Mouse (Mus musculus) mouse trophoblast stem cell (cell line): ENCODE measurements around the gene Cplx2.

Source experiments
- in situ Hi-C, 2 experiments: fragments of 300-500 bp; cut with MseI, MboI; formaldehyde crosslinking; loops; 2 replicates in 1 of 2; 3 replicates in 1 of 2; pipeline ENCODE4 v1.15.1; 2025

Cplx2 gene

DNA sequence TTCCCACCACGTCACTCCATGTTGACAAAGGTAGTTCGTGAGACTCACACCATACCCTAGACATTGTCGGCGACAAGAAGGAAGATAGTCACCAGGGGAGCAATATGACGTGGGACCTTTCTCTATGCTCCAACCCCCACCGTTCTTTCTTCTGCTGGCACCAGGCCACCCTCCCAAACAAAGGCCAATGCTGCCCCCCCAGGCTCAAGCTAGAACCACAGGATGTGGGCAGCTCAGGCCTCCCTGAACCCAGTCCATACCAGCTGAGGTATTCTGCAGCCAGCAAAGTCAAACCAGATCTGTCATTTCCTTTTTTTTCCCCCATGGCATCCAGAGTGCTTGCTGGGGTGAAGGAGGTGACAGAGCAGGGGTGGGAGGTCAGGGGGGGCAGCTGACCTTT lies 3.4 kb upstream of the Cplx2 start:
- in situ Hi-C loops, result no loop called here

DNA sequence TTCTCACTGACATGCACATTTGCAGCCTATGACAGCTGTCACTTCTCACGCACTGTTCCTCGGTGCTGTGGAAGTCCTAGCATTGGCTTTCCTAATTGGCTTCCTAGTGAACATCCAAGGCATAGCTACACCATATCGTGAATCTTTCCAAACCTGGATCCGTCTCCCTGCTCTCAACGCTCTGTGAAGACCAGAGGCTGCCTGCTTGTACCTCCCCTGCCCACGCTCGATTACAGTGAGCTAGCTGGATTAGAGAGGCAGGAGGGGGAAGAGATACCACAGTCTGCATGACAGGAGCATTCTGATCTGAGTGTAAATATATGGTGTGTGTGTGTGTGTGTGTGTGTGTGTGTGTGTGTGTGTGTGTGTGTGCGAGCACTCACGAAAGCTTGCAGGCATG lies 3.0 kb upstream of the Cplx2 start:
- in situ Hi-C loops, result no loop called here

DNA sequence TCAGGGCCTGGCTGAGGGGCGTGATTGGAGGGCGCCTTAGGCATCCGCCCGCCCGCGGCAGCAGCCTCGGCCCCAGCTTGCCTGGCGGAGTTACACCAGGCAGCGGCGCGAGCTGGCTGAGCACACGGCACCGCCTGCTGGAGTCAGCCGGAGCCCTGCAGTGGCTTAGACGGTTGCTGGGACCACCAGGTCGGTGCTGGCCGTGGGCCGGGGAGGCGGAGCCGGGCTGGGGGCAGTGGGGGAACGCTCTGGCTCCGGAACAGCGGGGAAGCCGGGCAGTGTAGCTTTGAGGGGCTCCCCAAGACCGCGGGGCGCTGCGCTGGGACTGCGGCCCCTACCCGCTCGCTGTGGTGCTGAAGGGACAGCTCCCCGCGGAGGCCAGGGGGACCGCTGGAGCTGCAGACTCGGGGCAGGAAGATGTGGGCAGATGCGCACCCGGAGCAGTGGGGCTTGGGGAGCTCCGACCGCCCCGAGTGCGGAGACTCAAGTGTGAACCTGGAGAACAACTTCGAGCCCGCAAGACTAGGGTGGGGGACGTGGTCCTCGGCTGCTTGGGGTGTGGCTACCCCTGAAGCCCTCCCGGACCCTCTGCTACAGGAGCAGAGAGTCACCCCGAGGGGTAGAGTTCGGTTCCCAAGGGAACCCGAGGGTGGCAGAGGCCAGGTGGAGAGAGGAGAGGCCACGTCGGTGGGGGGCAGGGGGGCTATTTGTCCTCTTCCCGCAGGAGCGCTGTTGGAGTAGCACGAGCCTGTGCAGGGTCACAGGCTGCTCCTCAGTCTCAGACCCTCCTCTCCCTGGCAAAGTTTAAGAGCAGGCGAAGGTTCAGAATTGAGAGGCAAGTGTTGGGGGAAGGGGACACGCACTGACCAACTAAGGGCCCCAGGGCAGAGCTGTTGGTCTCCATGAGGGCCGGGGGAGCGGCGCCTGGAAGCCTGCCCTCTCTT lies 510 bp downstream of the Cplx2 start:
- in situ Hi-C loops, result loop anchor here (5.0 to 10.0 kb wide), 2 partner anchors 124 to 127 kb away; no protein-coding TSS in a partner anchor

DNA sequence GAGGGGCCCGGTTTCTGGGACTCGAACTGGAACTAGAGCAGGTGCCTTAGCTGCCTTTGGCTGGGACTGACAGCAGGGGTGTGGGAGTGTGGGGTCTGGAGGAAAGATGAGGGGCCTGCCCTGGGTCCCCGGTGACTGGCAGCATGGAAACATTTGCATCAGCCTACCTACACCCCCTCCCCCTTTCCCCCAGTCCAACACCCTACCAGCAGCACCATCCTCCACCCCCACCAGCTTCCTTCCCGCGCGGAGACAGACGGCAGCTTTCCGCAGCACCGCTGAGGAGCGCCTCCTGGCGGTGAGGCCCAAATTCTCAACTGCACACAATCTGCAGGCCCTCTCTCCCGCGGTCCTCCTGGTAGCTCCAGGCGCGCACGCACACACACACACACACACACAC lies 1.5 kb downstream of the Cplx2 start:
- in situ Hi-C loops, result loop anchor here (5.0 to 10.0 kb wide), 2 partner anchors 125 to 128 kb away; no protein-coding TSS in a partner anchor

DNA sequence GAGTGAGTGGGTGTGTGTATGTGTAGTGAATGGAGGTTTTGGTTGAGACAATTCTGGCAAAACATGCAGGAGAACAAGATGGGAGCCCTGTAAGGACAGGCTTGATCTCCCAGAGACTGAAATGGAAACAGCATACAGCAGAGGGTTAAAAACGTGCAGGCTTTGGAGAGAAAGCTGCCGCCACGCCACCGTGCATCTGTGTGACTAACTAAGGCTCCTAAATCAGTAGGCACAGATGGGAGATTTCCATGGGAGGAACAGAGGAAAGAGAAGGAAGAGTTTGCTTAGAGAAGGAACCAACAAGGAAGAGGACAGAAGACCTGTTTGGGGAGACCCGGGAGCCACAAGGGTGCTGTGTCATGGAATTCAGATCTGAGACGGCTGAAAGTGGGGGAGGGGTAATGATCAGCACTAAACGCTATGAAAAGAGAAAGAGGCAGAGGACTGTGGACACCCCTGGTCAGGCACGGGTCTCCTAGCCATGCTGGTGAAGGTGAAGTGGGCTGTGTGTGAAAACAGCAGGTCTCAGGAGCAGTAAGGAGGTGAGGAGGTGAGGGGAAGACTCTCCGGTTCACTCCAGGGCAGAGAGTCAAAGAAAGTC lies 3.1 kb downstream of the Cplx2 start:
- in situ Hi-C loops, result loop anchor here (5.0 to 10.0 kb wide), 2 partner anchors 127 to 129 kb away; no protein-coding TSS in a partner anchor

DNA sequence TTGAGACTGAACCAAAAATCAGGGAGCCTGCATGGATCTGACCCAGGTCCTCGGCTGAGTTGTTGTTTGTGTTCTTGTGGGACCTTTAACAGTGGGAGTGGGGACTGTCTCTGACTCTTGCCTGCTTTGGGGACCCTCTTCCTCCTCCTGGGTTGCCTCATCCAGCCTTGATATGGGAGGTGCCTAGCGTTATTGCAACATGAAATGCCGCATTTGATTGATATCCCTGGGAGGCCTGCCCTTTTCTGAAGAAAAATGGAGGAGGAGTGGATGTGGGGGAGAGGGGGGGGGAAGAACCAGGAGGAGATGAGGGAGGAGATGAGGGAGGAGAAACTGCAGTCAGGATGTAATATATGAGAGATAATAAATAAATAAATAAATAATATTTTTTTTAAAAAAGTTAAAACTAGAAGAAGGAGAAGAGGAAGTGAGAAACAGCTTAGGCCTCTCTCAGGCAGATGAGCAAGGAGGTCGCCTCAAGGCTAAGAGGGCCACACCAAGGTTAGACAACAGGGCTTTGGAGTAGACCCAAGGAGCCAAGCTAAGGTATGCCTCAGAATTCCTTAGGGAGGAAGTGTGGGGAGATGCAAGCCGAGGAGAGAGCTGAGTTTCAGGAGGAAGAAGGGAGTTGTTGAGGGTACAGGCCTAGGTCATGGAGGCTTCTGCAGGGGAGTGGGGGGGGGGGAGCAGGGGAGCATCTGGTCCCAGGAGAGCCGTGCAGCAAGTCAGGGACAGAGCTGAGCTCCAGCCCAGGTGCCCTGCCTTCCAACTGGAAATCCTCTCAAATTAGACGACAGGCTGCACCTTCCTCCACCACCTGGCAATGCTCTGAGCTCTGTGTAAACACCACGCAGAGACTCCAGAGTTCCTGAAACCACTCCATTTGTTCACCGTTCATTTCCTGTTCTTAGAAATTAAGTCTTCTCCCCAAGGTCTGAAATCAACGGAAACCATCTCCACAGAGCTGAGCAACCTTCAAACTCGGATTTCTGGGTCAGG lies 4.6 kb downstream of the Cplx2 start:
- in situ Hi-C loops, result loop anchor here in 1 of 2 experiments (5.0 to 10.0 kb wide), 2 partner anchors 48 to 131 kb away; no protein-coding TSS in a partner anchor

DNA sequence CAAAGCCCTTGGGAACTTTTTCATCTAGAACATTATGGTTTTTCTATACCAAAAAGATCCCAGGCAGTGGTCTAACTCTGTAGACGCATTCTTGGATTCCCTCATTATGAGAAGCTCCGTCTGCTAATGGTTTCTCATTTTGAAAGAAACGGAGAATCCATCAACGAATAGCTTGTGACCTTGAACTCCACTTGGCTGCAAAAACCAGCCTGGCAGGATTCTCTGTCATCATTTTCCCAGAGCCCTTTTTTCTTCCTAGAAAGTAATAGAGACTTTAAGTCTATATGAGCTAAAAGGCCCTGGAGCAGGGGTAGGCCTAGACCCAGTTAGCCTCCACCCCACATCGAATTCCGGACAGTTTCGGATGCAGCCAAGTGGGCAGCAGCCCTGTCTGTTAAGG lies 5.6 kb downstream of the Cplx2 start:
- in situ Hi-C loops, result loop anchor here in 1 of 2 experiments (5.0 to 10.0 kb wide), 2 partner anchors 49 to 132 kb away; no protein-coding TSS in a partner anchor

DNA sequence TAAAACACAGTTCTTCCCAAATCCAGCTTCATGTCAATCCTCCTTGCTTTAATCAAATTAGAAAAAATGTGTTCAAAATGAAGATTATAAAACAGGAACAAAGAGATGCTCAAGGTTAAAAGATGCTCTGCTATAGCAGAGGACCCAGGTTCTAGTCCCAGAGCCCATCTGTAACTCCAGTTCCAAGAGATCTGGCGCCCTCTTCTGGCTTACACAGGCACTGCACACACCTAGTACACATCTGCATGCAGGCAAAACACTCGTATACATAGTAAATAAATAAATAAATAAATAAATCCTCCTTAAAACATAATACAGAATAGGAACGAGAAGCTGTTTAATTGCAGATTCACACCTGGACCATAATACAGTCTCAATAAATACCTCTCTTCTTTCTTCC lies 6.9 kb downstream of the Cplx2 start:
- in situ Hi-C loops, result loop anchor here in 1 of 2 experiments (5.0 to 10.0 kb wide), 2 partner anchors 51 to 133 kb away; no protein-coding TSS in a partner anchor

DNA sequence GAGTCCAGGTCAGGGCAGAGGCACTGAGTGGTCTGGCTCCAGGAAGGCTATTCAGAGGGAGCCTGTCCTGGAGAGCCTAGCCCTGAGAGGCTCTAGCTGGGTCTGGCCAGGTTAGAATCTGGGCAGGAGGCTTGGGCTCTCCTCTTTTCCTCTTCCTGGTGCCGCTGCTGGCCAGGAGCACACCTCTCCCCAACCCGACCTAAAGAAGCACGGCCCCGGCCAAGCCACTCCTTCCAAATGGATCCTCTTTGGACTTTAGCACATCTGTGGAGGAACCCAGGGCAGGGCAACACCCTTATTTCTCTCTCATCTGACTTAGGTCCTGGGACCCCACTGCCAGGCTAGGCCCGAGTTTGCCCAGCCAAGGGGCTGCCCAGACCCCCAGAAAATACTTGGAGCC lies 9.3 kb downstream of the Cplx2 start:
- in situ Hi-C loops, result no loop called here

DNA sequence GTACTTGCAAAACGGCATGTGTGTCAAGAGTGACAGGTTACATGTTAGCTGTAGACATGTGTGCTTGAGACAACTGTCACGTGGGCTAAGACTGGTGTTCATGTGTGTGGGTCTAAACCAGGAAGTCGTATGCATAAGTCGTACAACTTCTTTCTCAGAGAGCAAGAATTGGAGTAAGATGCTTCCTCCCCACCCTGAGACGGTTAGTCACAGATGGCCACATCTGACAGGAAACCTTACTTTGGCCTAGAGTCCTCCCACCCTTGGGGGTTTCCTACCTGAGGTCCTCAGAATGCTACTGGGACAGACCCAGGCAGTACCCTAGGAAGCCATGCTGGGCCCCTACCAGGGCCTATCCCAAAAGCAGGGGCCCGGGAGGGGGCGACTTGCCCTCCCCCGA lies 10.2 kb downstream of the Cplx2 start:
- in situ Hi-C loops, result no loop called here

DNA sequence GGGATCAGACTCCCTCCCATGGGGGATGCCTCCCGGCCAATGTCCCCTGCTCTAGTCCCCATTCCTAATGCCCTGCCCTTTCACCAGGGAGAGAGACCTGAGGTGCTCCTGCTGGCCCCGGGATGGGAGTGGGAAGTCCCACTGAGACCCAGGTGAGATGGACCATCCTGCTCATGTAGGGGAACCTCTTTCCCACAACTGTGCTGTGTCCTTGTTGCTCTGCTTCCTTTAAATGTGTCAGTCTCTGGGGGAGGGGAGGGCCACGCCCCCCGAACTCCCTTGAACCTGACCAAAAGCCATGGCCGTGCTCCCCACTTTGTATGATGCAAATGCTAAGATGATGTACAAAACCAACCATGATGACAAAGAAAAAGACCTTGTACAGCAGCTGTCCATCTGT lies 12.4 kb downstream of the Cplx2 start:
- in situ Hi-C loops, result no loop called here

DNA sequence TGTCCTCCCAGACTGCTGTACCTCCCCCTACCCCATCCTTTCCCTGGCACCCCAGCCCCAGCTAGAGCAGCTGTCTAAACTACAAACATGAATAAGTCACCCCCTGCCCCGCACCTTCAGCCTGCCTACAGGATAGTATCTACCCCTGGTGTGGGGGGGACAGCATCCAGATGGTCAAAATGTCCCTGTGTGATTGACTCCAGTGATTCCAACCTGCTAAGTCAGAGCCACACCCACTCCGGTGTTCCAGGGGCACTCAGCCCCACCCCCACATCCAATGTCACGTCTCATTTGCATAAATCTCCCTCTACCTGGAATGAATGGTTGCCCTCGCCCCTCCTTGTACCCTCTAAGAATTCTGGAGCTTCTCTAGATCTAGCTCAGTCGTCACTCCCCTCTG lies 13.4 kb downstream of the Cplx2 start:
- in situ Hi-C loops, result no loop called here

DNA sequence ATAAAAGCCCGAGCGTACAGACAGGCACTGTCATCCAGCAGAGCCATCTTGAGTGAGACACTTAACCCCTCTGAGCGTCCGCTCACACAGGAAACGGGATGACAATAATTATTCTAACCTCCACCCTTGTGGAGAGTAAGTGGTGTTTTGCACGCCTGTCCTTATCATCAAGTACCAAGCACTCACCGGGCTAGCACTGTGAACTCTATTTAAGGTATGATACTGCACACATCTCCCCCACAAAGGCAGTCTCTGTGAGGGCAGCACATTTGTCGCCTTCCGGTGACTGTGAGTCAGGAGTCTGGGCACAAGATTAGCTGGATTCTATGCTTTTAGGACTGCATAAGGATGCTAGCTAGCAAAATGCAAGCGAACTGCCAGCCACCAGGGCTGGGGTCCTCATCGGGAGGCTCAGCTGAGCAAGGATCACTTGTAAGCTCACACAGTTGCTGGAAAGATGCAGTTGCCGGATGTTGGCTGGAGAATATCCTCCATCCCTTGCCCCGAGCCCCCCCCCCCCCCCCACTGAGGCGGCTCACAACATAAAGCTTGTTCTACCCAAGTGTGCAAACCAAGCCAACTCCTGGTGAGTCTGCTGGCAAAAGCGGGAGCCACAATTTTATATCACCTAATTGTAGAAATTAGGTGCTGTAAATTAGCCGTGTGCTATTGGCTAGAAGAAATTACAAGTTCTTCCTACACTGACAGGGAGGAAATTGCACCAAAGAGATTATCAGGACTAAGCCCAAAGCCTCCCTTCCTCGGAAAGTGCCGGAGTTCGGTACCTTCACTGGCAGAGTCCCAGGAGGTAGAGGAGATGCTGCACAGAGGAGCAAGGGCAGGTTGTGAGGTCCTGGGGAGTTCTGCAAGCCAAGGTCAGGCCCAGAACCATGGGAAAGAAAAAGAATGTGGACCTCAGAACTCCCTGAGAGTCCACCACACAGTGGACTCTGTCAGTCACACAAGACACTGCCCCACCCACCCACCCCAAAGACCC lies 14.2 kb downstream of the Cplx2 start:
- in situ Hi-C loops, result no loop called here

DNA sequence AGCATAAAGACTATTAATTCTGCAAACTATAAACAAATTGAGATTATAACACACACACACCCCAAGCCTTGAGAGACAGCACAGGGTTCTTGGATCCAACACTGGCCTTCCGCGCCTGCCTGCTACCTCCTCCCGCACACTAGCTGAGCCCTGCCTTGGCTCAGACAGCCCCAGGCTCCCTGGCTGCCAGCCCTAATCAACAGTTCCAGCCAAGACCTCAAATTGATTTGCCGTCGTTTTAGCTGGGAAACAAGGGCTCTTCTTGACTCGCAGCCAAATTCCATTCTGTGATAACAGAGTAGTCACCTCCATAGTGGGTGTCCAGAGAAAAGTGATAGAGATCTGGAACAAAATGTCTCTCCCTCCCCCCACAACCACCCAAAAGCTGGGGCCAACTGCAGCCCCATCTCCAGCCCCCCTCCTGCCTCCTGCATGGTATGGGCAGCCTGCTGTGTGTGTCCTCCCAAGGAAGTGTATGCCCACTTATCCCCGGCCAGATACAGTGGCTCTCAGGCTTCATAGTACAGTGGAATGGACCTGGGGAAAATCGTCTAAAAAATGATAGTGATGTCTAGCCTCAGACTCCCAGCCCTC lies 18.9 kb downstream of the Cplx2 start:
- in situ Hi-C loops, result no loop called here

DNA sequence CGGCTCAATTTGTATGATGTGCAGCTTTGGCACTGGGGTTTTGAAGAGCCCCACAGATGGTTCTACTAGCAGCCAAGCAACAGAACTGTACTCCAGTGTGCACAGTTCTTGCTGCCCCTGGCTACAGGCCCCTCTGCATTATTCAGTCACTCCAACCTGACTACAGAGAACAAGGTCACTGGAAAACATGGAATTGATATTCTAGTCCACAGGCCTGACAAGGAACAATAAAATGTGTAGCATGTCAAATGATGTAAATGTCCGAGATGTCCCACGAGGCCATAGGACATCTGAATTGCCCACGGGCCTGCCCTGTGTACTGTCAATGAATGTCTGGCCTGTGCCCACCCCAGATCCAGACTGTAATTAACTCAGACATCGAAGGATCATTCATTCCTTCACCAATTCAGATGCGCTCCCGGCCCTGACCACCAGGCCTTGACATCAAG lies 19.4 kb downstream of the Cplx2 start:
- in situ Hi-C loops, result no loop called here

DNA sequence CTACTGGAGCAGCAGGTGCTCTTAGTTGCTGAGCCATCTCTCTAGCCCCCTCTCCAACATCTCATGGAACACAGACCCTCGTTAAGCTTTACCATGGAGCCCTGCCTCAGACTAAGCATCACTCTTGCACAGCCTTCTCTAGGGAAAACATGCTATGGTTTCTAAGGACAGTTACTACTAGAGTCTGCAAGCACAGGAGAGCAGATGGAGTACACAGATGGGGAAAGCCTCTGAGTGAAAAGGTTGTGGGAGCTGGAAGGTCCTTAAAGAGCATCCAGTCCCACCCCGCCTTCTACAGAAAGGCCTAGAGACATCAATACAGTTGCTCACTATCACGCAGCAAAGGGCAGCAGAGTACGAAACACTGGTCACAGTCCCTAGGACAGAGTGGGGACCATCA lies 20.2 kb downstream of the Cplx2 start:
- in situ Hi-C loops, result no loop called here

DNA sequence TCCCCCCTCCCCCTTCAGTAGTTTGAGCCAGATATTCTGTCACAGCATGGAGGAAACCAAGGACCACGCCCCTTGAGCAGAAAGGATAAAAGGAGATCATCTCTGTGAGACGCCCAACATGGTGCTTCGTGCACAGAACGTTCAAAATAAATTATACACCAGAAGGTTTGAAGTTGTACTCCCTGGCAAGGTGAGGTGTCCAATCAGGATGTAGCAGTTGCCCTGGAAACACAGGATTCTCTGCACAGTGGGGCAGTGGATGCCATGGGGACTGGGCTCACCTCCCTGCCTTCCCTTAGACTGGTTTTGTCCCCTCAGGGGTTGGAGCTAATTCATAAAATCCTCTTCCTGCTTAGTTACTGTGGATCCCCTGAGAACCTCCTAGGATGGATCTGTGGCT lies 25.9 kb downstream of the Cplx2 start:
- in situ Hi-C loops, result no loop called here

DNA sequence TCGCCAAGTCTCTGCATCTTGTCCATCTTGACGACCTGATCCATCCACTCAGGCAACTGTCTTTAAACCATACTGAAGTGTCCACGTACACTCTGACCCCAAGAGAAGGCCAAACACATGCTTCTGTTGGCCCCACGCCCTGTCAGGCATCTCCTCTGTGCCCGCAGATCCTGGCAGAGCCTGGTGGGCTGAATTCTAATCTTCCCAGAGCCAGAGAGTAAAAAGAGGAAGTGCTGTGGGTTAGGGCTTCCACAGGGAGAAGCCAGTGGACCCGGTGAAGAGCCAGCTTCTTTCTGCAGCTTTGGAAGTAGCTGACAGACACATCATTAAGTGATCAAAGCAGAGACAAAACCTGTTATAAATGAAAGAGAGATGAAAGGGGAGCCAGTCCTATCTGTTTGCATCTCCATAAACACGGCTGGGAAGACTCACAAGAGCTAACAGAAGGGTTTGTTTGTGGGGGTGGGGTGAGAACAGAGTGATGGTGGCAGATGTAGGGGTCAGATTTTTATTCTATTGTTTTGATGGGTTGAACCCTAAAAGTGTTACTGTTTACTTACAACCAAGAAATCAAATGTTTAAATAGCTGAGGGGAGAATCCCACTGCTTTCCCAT lies 29.5 kb downstream of the Cplx2 start:
- in situ Hi-C loops, result no loop called here

DNA sequence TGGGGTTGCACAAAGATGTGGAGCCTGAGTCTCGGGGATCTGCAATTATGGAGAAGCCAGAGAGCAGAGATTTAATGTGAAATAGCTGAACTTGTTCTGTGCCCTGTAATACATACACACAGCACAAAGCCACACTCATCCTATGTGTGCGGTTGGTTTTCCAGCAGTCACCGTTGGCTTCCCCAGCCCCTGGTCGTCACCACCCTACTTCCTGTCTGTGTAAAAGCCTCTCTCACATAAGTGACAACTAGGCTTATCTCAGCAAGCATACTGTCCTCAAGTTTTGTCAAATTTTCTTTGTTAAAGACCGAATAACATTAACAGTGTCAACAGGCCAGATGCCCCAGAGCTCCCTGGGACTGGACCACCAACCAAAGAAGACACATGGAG lies 30.0 kb downstream of the Cplx2 start:
- in situ Hi-C loops, result no loop called here
